Mouse (Mus musculus) forebrain, embryonic 11.5 days (tissue): ENCODE results near the gene Psmc3. TPM values are rescaled to one million over a fixed set of nuclear protein-coding genes. Genes with fewer than 3 reads are reported as not detected.

Experiments
- polyA plus RNA-seq: library from polyadenylated mRNA; unstranded; fragments of >200 nt; fragmentation: Nextera tagmentation; extraction: Ambion mirVana; gene quantifications from 2 replicates; pipeline ENCODE4 v1.2.1, GENCODE M21; 2014

The Psmc3 gene
- polyA plus RNA-seq, 1 experiment from 2014 or later = 354 TPM

Other genes with a start within 250 kb of the Psmc3 start
- gene Mtch2, start 206.9 kb upstream of the Psmc3 start, polyA plus RNA-seq = 247 and 256 TPM in 2 replicates
- gene C1qtnf4, start 168.1 kb upstream of the Psmc3 start, polyA plus RNA-seq = 11.3 and 15.6 TPM in 2 replicates
- 48.0 and 56.0 TPM in 2 replicates for gene Kbtbd4, start 149.3 kb upstream of the Psmc3 start, polyA plus RNA-seq
- 190 and 204 TPM in 2 replicates for gene Ndufs3, start 149.2 kb upstream of the Psmc3 start, polyA plus RNA-seq
- gene Celf1, start 113.6 kb upstream of the Psmc3 start, polyA plus RNA-seq = 119 TPM in 2 replicates
- 3.1 and 5.0 TPM in 2 replicates for gene Rapsn, start 18.4 kb upstream of the Psmc3 start, polyA plus RNA-seq
- 23.3 and 23.6 TPM in 2 replicates for gene Slc39a13, start 16.4 kb downstream of the Psmc3 start, polyA plus RNA-seq
- gene Spi1, start 28.4 kb downstream of the Psmc3 start, polyA plus RNA-seq = 2.2 and 4.9 TPM in 2 replicates
- not detected in 2 replicates for gene Mybpc3, start 64.1 kb downstream of the Psmc3 start, polyA plus RNA-seq
- 23.3 and 26.9 TPM in 2 replicates for gene Madd, start 129.8 kb downstream of the Psmc3 start, polyA plus RNA-seq
- 1.6 and 2.0 TPM in 2 replicates for gene Nr1h3, start 148.8 kb downstream of the Psmc3 start, polyA plus RNA-seq
- gene Acp2, start 148.9 kb downstream of the Psmc3 start, polyA plus RNA-seq = 28.7 and 36.7 TPM in 2 replicates
- gene Ddb2, start 183.0 kb downstream of the Psmc3 start, polyA plus RNA-seq = 9.9 and 10.8 TPM in 2 replicates
- 28.9 and 34.8 TPM in 2 replicates for gene Pacsin3, start 201.9 kb downstream of the Psmc3 start, polyA plus RNA-seq
- gene Arfgap2, start 211.0 kb downstream of the Psmc3 start, polyA plus RNA-seq = 84.0 and 89.1 TPM in 2 replicates